Mouse (Mus musculus) embryonic facial prominence, embryonic 14.5 days (tissue): Measurements from ENCODE around the gene 1700012B07Rik. TPM values are rescaled to one million over a fixed set of nuclear protein-coding genes. Genes with fewer than 3 reads are reported as not detected.

Source experiments
- ATAC-seq: fragments of 200-750 bp; cut with Nextera tagmentation; 2 replicates; pipeline ENCODE4 v1.8.0; 2017; ENCODE audit warnings: low read depth, moderate number of reproducible peaks, moderate TSS enrichment
- DNase-seq: peaks from one replicate; pipeline ENCODE4 v3.0.0-alpha.2; 2015; ENCODE audit warnings: low spot score
- H3K27ac ChIP-seq: fragments of 300-500 bp; sonication (generic); replicated peaks from 2 replicates; pipeline ENCODE4 v1.5.1; 2014; ENCODE audit warnings: low read depth, mild to moderate bottlenecking, low read length, moderate library complexity
- H3K27me3 ChIP-seq: fragments of 300-500 bp; sonication (generic); replicated peaks from 2 replicates; pipeline ENCODE4 v1.6.1; 2014; ENCODE audit warnings: low read length; ENCODE audit not compliant: control insufficient read depth, insufficient read depth
- H3K36me3 ChIP-seq: fragments of 300-500 bp; sonication (generic); 2 replicates; pipeline ENCODE4 v1.6.1; 2014; ENCODE audit warnings: low read length, mixed read lengths; ENCODE audit not compliant: control insufficient read depth, insufficient read depth
- H3K4me1 ChIP-seq: fragments of 300-500 bp; sonication (generic); 2 replicates; pipeline ENCODE4 v1.6.1; 2014; ENCODE audit warnings: antibody characterized with exemption, low read length; ENCODE audit not compliant: control insufficient read depth, insufficient read depth
- H3K4me2 ChIP-seq: fragments of 300-500 bp; sonication (generic); 2 replicates; pipeline ENCODE4 v1.6.1; 2014; ENCODE audit warnings: low read depth, mild to moderate bottlenecking, low read length, moderate library complexity, mixed read lengths
- H3K4me3 ChIP-seq: fragments of 300-500 bp; sonication (generic); 2 replicates; pipeline ENCODE4 v1.5.1; 2014; ENCODE audit warnings: low read depth, mild to moderate bottlenecking, low read length
- H3K9ac ChIP-seq: fragments of 300-500 bp; sonication (generic); 2 replicates; pipeline ENCODE4 v1.6.1; 2014; ENCODE audit warnings: low read depth, mild to moderate bottlenecking, low read length, moderate library complexity, mixed read lengths
- H3K9me3 ChIP-seq: fragments of 300-500 bp; sonication (generic); 2 replicates; pipeline ENCODE4 v1.6.1; 2016; ENCODE audit warnings: low read length; ENCODE audit not compliant: control insufficient read depth
- WGBS: fragments of 180-500 bp; shearing (Covaris S2); extraction: QIAGEN DNeasy Blood & Tissue Kit; methylation state at CpG from one replicate; pipeline ENCODE4 v1.1.7; 2014; 5-methylcytosine and 5-hydroxymethylcytosine counted together
- polyA plus RNA-seq: library from polyadenylated mRNA; unstranded; fragments of >200 nt; fragmentation: Nextera tagmentation; extraction: Ambion mirVana; gene quantifications from 2 replicates; pipeline ENCODE4 v1.2.1, GENCODE M21; 2014

The 1700012B07Rik gene
- not detected in 2 replicates for polyA plus RNA-seq

- Histone ChIP-seq H3K9ac (no peak within 1 kb of the TSS), H3K27ac (no peak within 1 kb of the TSS), H3K4me3 (no peak within 1 kb of the TSS), H3K4me2 (no peak within 1 kb of the TSS), H3K36me3 (no peaks in the 10 kb centered on the region), H3K4me1 (no peaks in the 10 kb centered on the region), H3K9me3 (0 out of 2 replicates have a peak, but pooled peaks cover 4% of the 10 kb centered on the region), H3K27me3 (no peaks in the 10 kb centered on the region)
- 82% methylated on average over 4 of the region's 4 CpGs for WGBS
- no peak for DNase-seq
- no peak for ATAC-seq
Observed at GRCm38 (mm10) chr11:109827946-109828345, at the start of gene 1700012B07Rik. 1700012B07Rik (minus strand) TSS chr11:109828046.

GRCm38 (mm10) chr11:109876767-109877166 lies 48.9 kb upstream of the 1700012B07Rik start:
- no peak overlapping the region for H3K4me2 ChIP-seq
- peaks cover 3% of the 10 kb centered on the region; the same call in 1 of the 2 replicates for H3K4me1 ChIP-seq
- ATAC-seq (no peak), DNase-seq (peak; percentile 69)
- no peak overlapping the region for H3K4me3 ChIP-seq
- peak overlapping the region; percentile 61; the same call in 1 of the 2 replicates for H3K27ac ChIP-seq
- WGBS, result 79% methylated on average over 9 of the region's 9 CpGs
- no peak overlapping the region for H3K9ac ChIP-seq
- H3K27me3 ChIP-seq, result no peaks in the 10 kb centered on the region
- no peaks in the 10 kb centered on the region for H3K9me3 ChIP-seq
- H3K36me3 ChIP-seq, result no peaks in the 10 kb centered on the region

GRCm38 (mm10) chr11:109875834-109876233 lies 48.0 kb upstream of the 1700012B07Rik start:
- WGBS, result 87% methylated on average over 3 of the region's 3 CpGs
- ATAC-seq, result no peak

GRCm38 (mm10) chr11:109875525-109875802 lies 47.6 kb upstream of the 1700012B07Rik start:
- H3K27ac ChIP-seq, result no peak overlapping the region
- H3K9me3 ChIP-seq, result no peaks in the 10 kb centered on the region
- no peak for ATAC-seq
- no peak for DNase-seq
- WGBS, result 93% methylated on average over 1 of the region's 1 CpGs
- H3K4me2 ChIP-seq, result no peak overlapping the region
- no peaks in the 10 kb centered on the region for H3K27me3 ChIP-seq
- no peak overlapping the region for H3K9ac ChIP-seq
- peaks cover 3% of the 10 kb centered on the region; the same call in 1 of the 2 replicates for H3K4me1 ChIP-seq
- no peaks in the 10 kb centered on the region for H3K36me3 ChIP-seq
- no peak overlapping the region for H3K4me3 ChIP-seq

More at GRCm38 (mm10) chr11:109875834-109876233, 48.0 kb upstream of the 1700012B07Rik start:
- no peak for DNase-seq
- no peak overlapping the region for H3K9ac ChIP-seq
- H3K27ac ChIP-seq, result no peak overlapping the region
- peaks cover 3% of the 10 kb centered on the region; the same call in 1 of the 2 replicates for H3K4me1 ChIP-seq
- H3K9me3 ChIP-seq, result no peaks in the 10 kb centered on the region
- no peaks in the 10 kb centered on the region for H3K27me3 ChIP-seq
- H3K4me2 ChIP-seq, result no peak overlapping the region
- H3K36me3 ChIP-seq, result no peaks in the 10 kb centered on the region
- no peak overlapping the region for H3K4me3 ChIP-seq

- 86% methylated on average over 11 of the region's 11 CpGs for WGBS
- H3K4me2 ChIP-seq, result no peak overlapping the region
- ATAC-seq (no peak), DNase-seq (no peak)
- H3K27ac ChIP-seq, result no peak overlapping the region
- no peaks in the 10 kb centered on the region for H3K9me3 ChIP-seq
- no peaks in the 10 kb centered on the region for H3K27me3 ChIP-seq
- no peaks in the 10 kb centered on the region for H3K36me3 ChIP-seq
- H3K4me3 ChIP-seq, result no peak overlapping the region
- peaks cover 3% of the 10 kb centered on the region; the same call in 1 of the 2 replicates for H3K4me1 ChIP-seq
- no peak overlapping the region for H3K9ac ChIP-seq
Observed at GRCm38 (mm10) chr11:109874651-109875524, 47.0 kb upstream of the 1700012B07Rik start.

GRCm38 (mm10) chr11:109873852-109874610 lies 46.2 kb upstream of the 1700012B07Rik start:
- Histone ChIP-seq H3K4me1 (peaks cover 3% of the 10 kb centered on the region; the same call in 1 of the 2 replicates), H3K4me3 (no peak overlapping the region; the same call in 1 of the 2 replicates), H3K36me3 (no peaks in the 10 kb centered on the region), H3K27ac (peak overlapping the region; percentile 67), H3K27me3 (no peaks in the 10 kb centered on the region), H3K9me3 (no peaks in the 10 kb centered on the region), H3K4me2 (peak overlapping the region; percentile 28), H3K9ac (0 out of 2 replicates have a peak overlapping the region, but pooled peaks have one; percentile 22)
- 62% methylated on average over 22 of the region's 22 CpGs for WGBS
- DNase-seq (peak; percentile 63), ATAC-seq (0 out of 2 replicates have a peak, but pooled peaks have one; percentile 30)

- Histone ChIP-seq H3K27ac (peak overlapping the region; percentile 67), H3K9ac (0 out of 2 replicates have a peak overlapping the region, but pooled peaks have one; percentile 22), H3K36me3 (no peaks in the 10 kb centered on the region), H3K4me1 (peaks cover 3% of the 10 kb centered on the region; the same call in 1 of the 2 replicates), H3K4me3 (no peak overlapping the region; the same call in 1 of the 2 replicates), H3K9me3 (no peaks in the 10 kb centered on the region), H3K4me2 (peak overlapping the region; percentile 28), H3K27me3 (no peaks in the 10 kb centered on the region)
- DNase-seq (peak; percentile 83), ATAC-seq (no peak)
- WGBS, result 44% methylated on average over 9 of the region's 9 CpGs
Observed at GRCm38 (mm10) chr11:109873161-109873775, 45.4 kb upstream of the 1700012B07Rik start.

GRCm38 (mm10) chr11:109872674-109873073 lies 44.8 kb upstream of the 1700012B07Rik start:
- Histone ChIP-seq H3K27me3 (no peaks in the 10 kb centered on the region), H3K4me3 (no peak overlapping the region), H3K27ac (no peak overlapping the region), H3K36me3 (no peaks in the 10 kb centered on the region), H3K4me2 (no peak overlapping the region), H3K9me3 (no peaks in the 10 kb centered on the region), H3K4me1 (peaks cover 3% of the 10 kb centered on the region; the same call in 1 of the 2 replicates), H3K9ac (no peak overlapping the region)
- no peak for ATAC-seq
- no peak for DNase-seq
- WGBS, result 71% methylated on average over 3 of the region's 3 CpGs
